Mouse (Mus musculus): ENCODE measurements around the gene Rims4. TPM values are rescaled to one million over a fixed set of nuclear protein-coding genes. Genes with fewer than 3 reads are reported as not detected.

Rims4 gene
- total and polyA plus RNA-seq, 3 experiments = 0.49 to 1.4 (median 0.97) TPM

DNA sequence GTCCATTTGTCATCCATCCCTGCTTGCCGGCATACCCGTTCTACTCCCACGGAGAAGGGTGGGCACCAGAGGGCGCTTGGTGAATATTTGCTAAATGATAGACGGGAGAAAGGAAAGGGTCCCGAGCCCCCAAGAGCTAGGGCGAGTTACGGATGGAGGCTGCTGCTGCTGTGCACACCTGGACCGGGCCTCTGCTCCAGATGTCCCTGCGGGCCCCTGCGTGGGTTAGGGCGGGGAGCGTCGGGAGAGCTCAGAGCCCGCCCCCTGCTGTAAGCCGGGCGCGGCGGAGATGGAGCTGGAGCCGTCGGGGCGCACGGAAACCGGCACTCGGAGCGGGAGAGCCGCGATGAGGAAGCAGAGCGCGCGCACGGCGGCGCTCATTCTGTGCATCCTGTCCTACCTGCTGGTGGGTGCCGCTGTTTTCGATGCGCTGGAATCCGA is 65.0 kb downstream of the Rims4 start, which contains the start of gene Kcnk15:
Gene Kcnk15 (plus strand): TSS at position 191 of the 441 bp plus-strand sequence.
- no peaks in the 10 kb centered on the region for H3K4me1 ChIP-seq (ENCODE audit: control insufficient read depth, insufficient read depth, low read length)
- H3K27me3 ChIP-seq (ENCODE audit: control insufficient read depth, insufficient read depth, low read length) = no peaks in the 10 kb centered on the region; the same call in 1 of the 2 replicates
- no peak within 1 kb of the TSS for H3K4me3 ChIP-seq
- no peaks in the 10 kb centered on the region for H3K36me3 ChIP-seq (ENCODE audit: control insufficient read depth, insufficient read depth, low read length)
- H3K79me2 ChIP-seq (replicated peaks; ENCODE audit: control insufficient read depth, insufficient read depth, low read length) = no peaks in the 10 kb centered on the region
- DNase-seq = no peak
- H3K9ac ChIP-seq (ENCODE audit: low read depth, low read length) = no peak within 1 kb of the TSS
- intact Hi-C loops (cut with DNase I) = no loop called here
- H3K27ac ChIP-seq = no peak within 1 kb of the TSS
- WGBS = 2% methylated on average over 38 of the region's 38 CpGs
- TF ChIP-seq EP300 (IDR thresholded peaks at IDR 0.05; ENCODE audit: insufficient read depth, low read depth, low read length) (no peak), CTCF (IDR thresholded peaks at IDR 0.05) (peak; percentile 40)

DNA sequence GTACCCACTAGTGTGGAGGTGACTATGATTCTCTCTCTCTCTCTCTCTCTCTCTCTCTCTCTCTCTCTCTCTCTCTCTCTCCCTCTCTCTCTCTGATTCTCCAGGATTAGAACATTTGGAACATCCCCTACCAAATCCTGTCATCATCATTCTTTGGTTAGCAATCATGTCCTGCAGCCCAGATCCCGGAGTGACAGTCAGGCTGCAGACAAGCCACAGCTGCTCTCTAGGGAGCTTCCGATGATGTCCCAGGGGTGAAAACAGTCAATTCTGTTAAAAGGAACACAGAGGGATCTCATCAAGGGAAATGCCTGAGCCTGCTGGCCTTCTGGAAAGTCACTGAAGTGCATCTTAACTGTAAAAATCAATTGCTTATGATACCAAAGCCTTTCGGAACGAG is 76.4 kb downstream of the Rims4 start:
- DNase-seq = no peak
- Histone ChIP-seq H3K36me3 (ENCODE audit: control insufficient read depth, insufficient read depth, low read length) (no peaks in the 10 kb centered on the region), H3K4me1 (ENCODE audit: control insufficient read depth, insufficient read depth, low read length) (0 out of 2 replicates have a peak, but pooled peaks cover 1% of the 10 kb centered on the region), H3K27ac (no peak overlapping the region), H3K4me3 (no peak overlapping the region), H3K9ac (ENCODE audit: low read depth, low read length) (no peak overlapping the region), H3K79me2 (replicated peaks; ENCODE audit: control insufficient read depth, insufficient read depth, low read length) (no peaks in the 10 kb centered on the region), H3K27me3 (ENCODE audit: control insufficient read depth, insufficient read depth, low read length) (no peaks in the 10 kb centered on the region)
- intact Hi-C loops (cut with DNase I) = no loop called here
- 49% methylated on average over 4 of the region's 4 CpGs for WGBS
- TF ChIP-seq CTCF (IDR thresholded peaks at IDR 0.05) (no peak), EP300 (IDR thresholded peaks at IDR 0.05; ENCODE audit: insufficient read depth, low read depth, low read length) (no peak), POLR2A (IDR thresholded peaks at IDR 0.05; ENCODE audit: insufficient read depth, low read depth, low read length) (no peak)

- Histone ChIP-seq H3K4me1 (ENCODE audit: control insufficient read depth, insufficient read depth, low read length) (0 out of 2 replicates have a peak, but pooled peaks cover 1% of the 10 kb centered on the region), H3K79me2 (replicated peaks; ENCODE audit: control insufficient read depth, insufficient read depth, low read length) (no peaks in the 10 kb centered on the region), H3K36me3 (ENCODE audit: control insufficient read depth, insufficient read depth, low read length) (no peaks in the 10 kb centered on the region), H3K9ac (ENCODE audit: low read depth, low read length) (no peak overlapping the region), H3K27me3 (ENCODE audit: control insufficient read depth, insufficient read depth, low read length) (no peaks in the 10 kb centered on the region), H3K4me3 (no peak overlapping the region), H3K27ac (no peak overlapping the region)
- no peak for TF ChIP-seq CTCF (IDR thresholded peaks at IDR 0.05)
- no peak for TF ChIP-seq EP300 (IDR thresholded peaks at IDR 0.05; ENCODE audit: insufficient read depth, low read depth, low read length)
- no peak for TF ChIP-seq POLR2A (IDR thresholded peaks at IDR 0.05; ENCODE audit: insufficient read depth, low read depth, low read length)
- 17% methylated on average over 6 of the region's 6 CpGs for WGBS
- intact Hi-C loops (cut with DNase I) = no loop called here
- DNase-seq = peak; percentile 73
Observed at GRCm38 (mm10) chr2:163839519-163839918, 79.0 kb downstream of the Rims4 start.

DNA sequence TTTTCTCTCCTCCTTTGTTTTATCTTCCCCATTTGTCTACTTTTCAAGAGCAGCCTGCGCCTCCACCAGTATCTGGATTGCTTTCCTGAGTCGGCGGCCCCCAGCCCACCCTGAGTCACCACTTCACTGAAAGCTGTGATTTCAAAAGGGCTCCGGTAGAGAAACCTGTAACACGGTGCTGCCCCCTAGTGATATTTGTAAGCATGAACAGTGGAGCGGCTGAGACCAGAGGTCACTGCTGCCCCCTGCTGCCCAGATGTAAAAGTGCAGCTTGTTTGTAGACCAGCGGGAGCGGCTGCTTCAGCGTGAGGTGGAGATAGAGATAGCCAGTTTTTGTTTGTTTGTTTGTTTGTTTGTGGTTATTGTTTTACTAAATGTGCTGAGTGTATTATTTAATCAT is 80.4 kb downstream of the Rims4 start:
- Histone ChIP-seq H3K4me3 (no peak overlapping the region), H3K36me3 (ENCODE audit: control insufficient read depth, insufficient read depth, low read length) (no peaks in the 10 kb centered on the region), H3K79me2 (replicated peaks; ENCODE audit: control insufficient read depth, insufficient read depth, low read length) (no peaks in the 10 kb centered on the region), H3K9ac (ENCODE audit: low read depth, low read length) (no peak overlapping the region), H3K27ac (no peak overlapping the region), H3K27me3 (ENCODE audit: control insufficient read depth, insufficient read depth, low read length) (no peaks in the 10 kb centered on the region), H3K4me1 (ENCODE audit: control insufficient read depth, insufficient read depth, low read length) (0 out of 2 replicates have a peak, but pooled peaks cover 1% of the 10 kb centered on the region)
- DNase-seq = peak; percentile 75 to 83
- 13% methylated on average over 9 of the region's 9 CpGs for WGBS
- intact Hi-C loops (cut with DNase I) = no loop called here
- TF ChIP-seq POLR2A (IDR thresholded peaks at IDR 0.05; ENCODE audit: insufficient read depth, low read depth, low read length) (no peak), CTCF (IDR thresholded peaks at IDR 0.05) (peak; percentile 95), EP300 (IDR thresholded peaks at IDR 0.05; ENCODE audit: insufficient read depth, low read depth, low read length) (peak; percentile 69; the same call in 1 of the 2 replicates)

DNA sequence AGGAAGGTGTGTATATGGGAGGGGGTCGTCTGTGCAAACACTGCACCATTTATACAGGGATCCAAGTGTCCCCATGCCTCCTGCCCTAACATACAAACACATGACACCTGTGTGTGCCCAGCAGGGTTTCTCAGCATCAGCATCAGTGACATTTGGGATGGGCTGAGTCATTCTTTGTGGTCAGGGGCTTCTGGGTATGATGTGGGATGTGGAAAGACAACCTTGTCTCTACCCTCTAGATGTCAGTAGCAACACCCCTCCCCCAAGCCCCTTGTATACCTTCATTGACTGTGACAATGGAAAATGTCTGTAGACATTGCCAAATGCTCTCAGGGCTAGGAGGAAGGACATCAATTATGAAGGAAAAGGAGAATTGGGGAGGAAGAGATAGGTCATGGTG is 87.3 kb downstream of the Rims4 start:
- H3K79me2 ChIP-seq (replicated peaks; ENCODE audit: control insufficient read depth, insufficient read depth, low read length) = no peaks in the 10 kb centered on the region
- H3K4me1 ChIP-seq (ENCODE audit: control insufficient read depth, insufficient read depth, low read length) = no peaks in the 10 kb centered on the region
- H3K27ac ChIP-seq = no peak overlapping the region
- no peaks in the 10 kb centered on the region for H3K36me3 ChIP-seq (ENCODE audit: control insufficient read depth, insufficient read depth, low read length)
- TF ChIP-seq EP300 (IDR thresholded peaks at IDR 0.05; ENCODE audit: insufficient read depth, low read depth, low read length) (no peak), CTCF (IDR thresholded peaks at IDR 0.05) (no peak), POLR2A (IDR thresholded peaks at IDR 0.05; ENCODE audit: insufficient read depth, low read depth, low read length) (no peak)
- intact Hi-C loops (cut with DNase I) = no loop called here
- H3K9ac ChIP-seq (ENCODE audit: low read depth, low read length) = no peak overlapping the region
- no peak for DNase-seq
- WGBS = 32% methylated on average over 1 of the region's 1 CpGs
- no peaks in the 10 kb centered on the region for H3K27me3 ChIP-seq (ENCODE audit: control insufficient read depth, insufficient read depth, low read length)
- H3K4me3 ChIP-seq = no peak overlapping the region

DNA sequence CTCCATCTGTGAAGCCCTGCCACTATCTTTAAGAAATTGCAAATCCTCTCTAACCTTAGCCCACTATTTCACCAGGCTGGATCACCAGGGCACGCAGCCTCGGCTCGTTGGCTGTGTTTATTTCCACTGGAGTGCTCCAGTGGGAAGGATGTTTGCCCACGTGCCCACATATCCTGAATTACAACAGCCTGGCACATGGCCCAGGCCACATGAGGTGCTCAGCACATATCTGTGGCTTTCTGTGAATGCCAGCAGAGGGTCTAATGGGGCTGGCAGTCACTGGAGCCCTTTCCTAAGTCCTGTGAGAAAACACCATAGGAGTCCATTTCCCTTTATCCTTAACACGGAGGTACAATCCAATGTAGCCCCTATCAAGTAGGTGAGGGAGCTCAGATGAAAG is 92.0 kb downstream of the Rims4 start:
- Histone ChIP-seq H3K27ac (no peak overlapping the region), H3K36me3 (ENCODE audit: control insufficient read depth, insufficient read depth, low read length) (no peaks in the 10 kb centered on the region), H3K4me1 (ENCODE audit: control insufficient read depth, insufficient read depth, low read length) (no peaks in the 10 kb centered on the region), H3K27me3 (ENCODE audit: control insufficient read depth, insufficient read depth, low read length) (no peaks in the 10 kb centered on the region), H3K9ac (ENCODE audit: low read depth, low read length) (no peak overlapping the region), H3K4me3 (no peak overlapping the region), H3K79me2 (replicated peaks; ENCODE audit: control insufficient read depth, insufficient read depth, low read length) (no peaks in the 10 kb centered on the region)
- 29% methylated on average over 5 of the region's 5 CpGs for WGBS
- TF ChIP-seq POLR2A (IDR thresholded peaks at IDR 0.05; ENCODE audit: insufficient read depth, low read depth, low read length) (no peak), CTCF (IDR thresholded peaks at IDR 0.05) (no peak), EP300 (IDR thresholded peaks at IDR 0.05; ENCODE audit: insufficient read depth, low read depth, low read length) (no peak)
- intact Hi-C loops (cut with DNase I) = loop anchor here (10.0 kb wide), 1 partner anchor 292 kb away; no protein-coding TSS in a partner anchor
- DNase-seq = no peak
